Mouse (Mus musculus): ENCODE results near the gene Ksr2. TPM values are rescaled to one million over a fixed set of nuclear protein-coding genes. Genes with fewer than 3 reads are reported as not detected.

Ksr2 gene
- 0.16 TPM for polyA plus RNA-seq (2014; fragmentation: Illumina TruSeq; extraction: RNeasy Lipid Tissue Mini Kit (QIAGEN cat#74804); ENCODE audit: low read depth, low replicate concordance)

DNA sequence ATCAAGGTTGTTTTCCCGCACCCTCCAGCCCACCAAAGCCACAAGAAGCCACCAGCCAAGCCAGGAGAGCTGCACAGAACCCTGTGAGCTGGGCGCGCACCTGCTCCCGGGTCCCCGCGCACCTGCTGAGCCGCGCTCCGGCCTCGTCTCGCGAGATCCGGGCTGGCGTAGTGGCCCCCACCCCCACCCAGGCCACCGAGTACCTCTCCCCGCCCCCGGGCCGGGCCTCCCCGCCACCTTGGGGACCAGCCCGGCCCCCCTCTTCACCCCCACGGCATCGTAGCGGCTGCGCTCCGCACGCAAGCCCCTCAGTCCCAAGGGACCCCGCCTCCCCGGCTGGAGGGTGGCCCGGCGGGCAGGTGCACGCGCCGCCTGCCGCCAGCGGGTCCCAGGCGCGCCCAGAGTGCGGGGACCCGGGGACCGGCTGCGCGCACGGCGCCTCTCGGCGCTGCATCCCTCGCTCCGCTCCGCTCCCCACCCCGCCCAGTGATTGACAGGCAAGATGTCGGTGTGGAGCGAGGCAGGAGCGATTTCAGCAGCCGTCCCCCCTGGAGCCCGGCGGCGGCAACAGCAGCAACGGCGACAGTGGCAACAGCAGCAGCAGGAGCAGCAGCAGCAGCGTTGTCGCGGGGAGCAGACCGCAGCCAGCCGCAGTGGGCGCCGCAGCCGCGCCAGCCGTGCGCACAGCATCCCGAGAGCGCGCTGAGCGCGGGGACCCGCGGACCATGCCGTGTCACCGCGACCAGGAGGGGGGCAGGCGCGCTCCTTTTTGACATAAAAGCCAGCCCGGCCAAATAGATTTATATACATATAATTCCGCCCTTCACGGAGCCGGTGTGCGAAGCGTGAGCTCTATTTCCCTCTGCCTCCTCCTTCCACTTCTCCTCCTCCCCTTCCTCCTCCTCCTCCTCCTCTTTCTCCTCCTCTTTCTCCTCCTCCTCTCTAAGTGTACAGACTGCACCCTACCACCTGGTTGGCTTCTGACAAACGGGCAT is at the start of gene Ksr2:
Gene Ksr2, plus strand, starts transcription at position 494 of the 995 bp plus-strand sequence.

DNA sequence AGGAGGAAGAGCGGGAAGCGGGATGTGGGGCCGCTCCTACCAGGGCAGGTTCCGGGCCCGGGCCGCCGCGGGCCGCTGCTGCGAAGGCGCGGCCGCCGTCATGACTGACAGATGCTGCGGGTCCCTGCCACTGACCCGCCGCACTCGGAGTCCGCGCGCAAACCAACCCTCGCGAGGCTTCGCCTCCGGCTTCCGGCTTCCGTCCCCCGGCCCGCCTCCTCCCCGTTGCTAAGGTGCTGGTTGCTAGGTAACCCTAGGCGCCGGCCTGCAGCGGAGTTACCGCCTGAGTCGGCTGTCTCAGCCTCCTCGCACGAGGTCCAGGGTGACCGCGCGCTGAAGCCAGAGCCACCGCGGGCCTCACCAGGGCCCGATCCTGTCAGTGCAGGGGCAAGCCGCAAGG is 24.9 kb upstream of the Ksr2 start, which contains the start of gene Rfc5:
Gene Rfc5, minus strand, starts transcription at position 171 of the 400 bp plus-strand sequence.

GRCm38 (mm10) chr5:117780681-117781080 is 366.9 kb downstream of the Ksr2 start, which contains the start of gene Nos1:
Gene Nos1, plus strand, starts transcription at chr5:117781032.

Other genes starting within 250 kb of the Ksr2 start
- 20.9 TPM for gene Pebp1, start 126.4 kb upstream of the Ksr2 start, polyA plus RNA-seq (2014; fragmentation: Illumina TruSeq; extraction: RNeasy Lipid Tissue Mini Kit (QIAGEN cat#74804); ENCODE audit: low read depth, low replicate concordance)
- 105 TPM for gene Vsig10, start 94.9 kb upstream of the Ksr2 start, polyA plus RNA-seq (2014; fragmentation: Illumina TruSeq; extraction: RNeasy Lipid Tissue Mini Kit (QIAGEN cat#74804); ENCODE audit: low read depth, low replicate concordance)
- gene Wsb2, start 56.7 kb upstream of the Ksr2 start, polyA plus RNA-seq (2014; fragmentation: Illumina TruSeq; extraction: RNeasy Lipid Tissue Mini Kit (QIAGEN cat#74804); ENCODE audit: low read depth, low replicate concordance): 15.4 TPM
- gene Rfc5, start 25.0 kb upstream of the Ksr2 start, polyA plus RNA-seq (2014; fragmentation: Illumina TruSeq; extraction: RNeasy Lipid Tissue Mini Kit (QIAGEN cat#74804); ENCODE audit: low read depth, low replicate concordance): 2.8 TPM